Mouse (Mus musculus) E14TG2a.4 (cell line): ENCODE data around the gene Vav3.
"Not testable (repeated sequence)": the region's sequence is repeated elsewhere in the genome, so short reads cannot be mapped to it uniquely, and the experiment has no call there.

Source experiments
- H3K27me3 ChIP-seq: 2 replicates; pipeline ENCODE4 v1.6.1; 2014; ENCODE audit warnings: low read length, control low read depth; ENCODE audit not compliant: insufficient read depth
- H3K36me3 ChIP-seq: 2 replicates; pipeline ENCODE4 v1.6.1; 2014; ENCODE audit warnings: low read length, control low read depth; ENCODE audit not compliant: insufficient read depth
- H3K4me1 ChIP-seq: replicated peaks from 2 replicates; pipeline ENCODE4 v1.6.1; 2014; ENCODE audit warnings: low read depth, low read length, control low read depth
- H3K4me3 ChIP-seq: replicated peaks from 2 replicates; pipeline ENCODE4 v1.5.1; 2014; ENCODE audit warnings: mild to moderate bottlenecking, low read length
- H3K9me3 ChIP-seq: 2 replicates; pipeline ENCODE4 v1.6.1; 2014; ENCODE audit warnings: low read length, control low read depth
- CTCF ChIP-seq: conservative IDR thresholded peaks from 2 replicates; pipeline ENCODE4 v1.5.1; 2014; ENCODE audit warnings: low read length
- NANOG ChIP-seq: IDR thresholded peaks from 2 replicates; pipeline ENCODE4 v1.6.1; 2014; ENCODE audit warnings: borderline replicate concordance, low read length, mixed read lengths
- POU5F1 ChIP-seq: IDR thresholded peaks from 2 replicates; pipeline ENCODE4 v1.6.1; 2014; ENCODE audit warnings: low read length, borderline replicate concordance

Gene Vav3

GRCm38 (mm10) chr3:109438552-109438951 lies 98.1 kb downstream of the Vav3 start:
- Histone ChIP-seq H3K36me3 (no peaks in the 10 kb centered on the region), H3K27me3 (no peaks in the 10 kb centered on the region), H3K4me3 (no peak overlapping the region), H3K4me1 (no peaks in the 10 kb centered on the region), H3K9me3 (no peaks in the 10 kb centered on the region)
- TF ChIP-seq NANOG (no peak), POU5F1 (no peak), CTCF (no peak)

DNA sequence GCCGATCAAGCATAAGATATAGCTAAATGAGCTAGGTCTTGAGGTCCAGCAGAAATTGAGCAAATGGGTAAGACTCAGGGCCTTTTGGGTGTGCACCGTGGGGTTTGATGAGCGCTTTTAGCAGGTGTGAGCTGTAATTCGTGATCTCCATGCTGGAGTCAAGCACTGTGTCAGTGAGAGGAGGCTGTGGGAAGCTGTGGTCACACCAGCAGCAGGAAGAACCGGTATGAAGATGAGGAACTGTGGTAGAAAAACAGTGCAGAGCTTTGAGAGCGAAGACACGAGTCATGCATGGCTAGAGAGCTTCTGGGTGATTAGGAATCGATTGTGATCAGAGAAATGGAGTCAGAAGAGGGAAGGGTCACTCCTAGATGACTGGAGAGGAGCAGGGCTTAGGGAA lies 98.8 kb downstream of the Vav3 start:
- Histone ChIP-seq H3K27me3 (no peaks in the 10 kb centered on the region), H3K36me3 (no peaks in the 10 kb centered on the region), H3K4me1 (no peaks in the 10 kb centered on the region), H3K4me3 (no peak overlapping the region), H3K9me3 (no peaks in the 10 kb centered on the region)
- no peak for TF ChIP-seq POU5F1
- TF ChIP-seq CTCF: no peak
- TF ChIP-seq NANOG: no peak

GRCm38 (mm10) chr3:109440001-109440400 lies 99.5 kb downstream of the Vav3 start:
- Histone ChIP-seq H3K4me1 (no peaks in the 10 kb centered on the region), H3K9me3 (no peaks in the 10 kb centered on the region), H3K4me3 (no peak overlapping the region), H3K36me3 (no peaks in the 10 kb centered on the region), H3K27me3 (no peaks in the 10 kb centered on the region)
- TF ChIP-seq POU5F1: no peak
- TF ChIP-seq CTCF: no peak
- TF ChIP-seq NANOG: no peak

GRCm38 (mm10) chr3:109444077-109444476 lies 103.6 kb downstream of the Vav3 start:
- Histone ChIP-seq H3K36me3 (no peaks in the 10 kb centered on the region), H3K4me1 (no peaks in the 10 kb centered on the region), H3K4me3 (no peak overlapping the region), H3K27me3 (no peaks in the 10 kb centered on the region), H3K9me3 (no peaks in the 10 kb centered on the region)
- TF ChIP-seq NANOG: no peak
- no peak for TF ChIP-seq POU5F1
- TF ChIP-seq CTCF: no peak

DNA sequence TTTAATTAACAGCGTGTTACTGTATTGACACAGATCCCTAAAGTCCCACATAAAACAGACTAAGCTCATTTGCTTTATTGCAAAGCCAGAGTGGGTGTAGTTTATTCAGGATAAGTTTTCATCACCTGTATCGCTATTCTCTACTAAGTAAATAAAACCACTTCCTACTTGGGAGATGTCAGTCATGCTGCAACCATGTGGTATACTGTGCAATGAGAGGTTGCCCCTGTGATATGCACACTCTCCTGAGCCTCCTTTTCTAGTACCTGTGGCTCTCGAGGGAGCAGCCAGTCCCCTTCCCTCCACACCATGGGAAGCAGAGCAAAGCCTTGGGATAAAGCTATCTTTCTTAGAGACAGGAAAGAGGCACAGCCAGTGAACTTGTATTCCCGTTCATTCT lies 106.5 kb downstream of the Vav3 start:
- no peaks in the 10 kb centered on the region for H3K4me1 ChIP-seq
- no peaks in the 10 kb centered on the region for H3K9me3 ChIP-seq
- no peaks in the 10 kb centered on the region for H3K36me3 ChIP-seq
- H3K27me3 ChIP-seq: no peaks in the 10 kb centered on the region
- no peak for TF ChIP-seq POU5F1
- TF ChIP-seq CTCF: no peak
- TF ChIP-seq NANOG: no peak
- no peak overlapping the region for H3K4me3 ChIP-seq

GRCm38 (mm10) chr3:109448249-109448648 lies 107.8 kb downstream of the Vav3 start:
- not testable (repeated sequence) for H3K36me3 ChIP-seq, H3K4me1 ChIP-seq, H3K4me3 ChIP-seq, H3K9me3 ChIP-seq, H3K27me3 ChIP-seq

DNA sequence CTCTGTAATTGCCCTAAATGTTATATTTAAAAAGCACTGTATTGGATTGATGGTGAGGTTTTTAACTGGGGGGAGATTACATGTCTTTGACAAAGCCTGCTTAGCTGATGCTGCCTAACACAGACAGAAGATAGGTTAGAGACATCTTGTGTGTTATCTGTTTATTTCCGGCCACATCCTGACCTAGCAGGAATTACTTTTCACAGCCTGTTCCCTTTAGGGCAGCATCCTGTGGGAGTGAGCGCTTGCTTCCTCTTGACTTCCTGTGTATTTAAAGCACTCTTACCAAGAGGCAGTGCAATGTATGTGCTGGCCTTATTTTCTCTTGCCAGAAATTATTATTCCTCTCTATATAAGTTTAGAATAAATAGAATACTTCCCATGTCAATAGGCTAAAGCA lies 111.5 kb downstream of the Vav3 start:
- Histone ChIP-seq H3K27me3 (no peaks in the 10 kb centered on the region), H3K9me3 (peaks cover under 1% of the 10 kb centered on the region; the same call in 1 of the 2 replicates), H3K36me3 (no peaks in the 10 kb centered on the region), H3K4me1 (no peaks in the 10 kb centered on the region), H3K4me3 (no peak overlapping the region)
- TF ChIP-seq POU5F1 (no peak), NANOG (no peak), CTCF (no peak)

GRCm38 (mm10) chr3:109454633-109455032 lies 114.2 kb downstream of the Vav3 start:
- Histone ChIP-seq H3K4me1 (no peaks in the 10 kb centered on the region), H3K36me3 (no peaks in the 10 kb centered on the region), H3K27me3 (no peaks in the 10 kb centered on the region), H3K9me3 (peaks cover 5% of the 10 kb centered on the region; the same call in 1 of the 2 replicates), H3K4me3 (no peak overlapping the region)
- TF ChIP-seq NANOG: no peak
- no peak for TF ChIP-seq POU5F1
- TF ChIP-seq CTCF: no peak

DNA sequence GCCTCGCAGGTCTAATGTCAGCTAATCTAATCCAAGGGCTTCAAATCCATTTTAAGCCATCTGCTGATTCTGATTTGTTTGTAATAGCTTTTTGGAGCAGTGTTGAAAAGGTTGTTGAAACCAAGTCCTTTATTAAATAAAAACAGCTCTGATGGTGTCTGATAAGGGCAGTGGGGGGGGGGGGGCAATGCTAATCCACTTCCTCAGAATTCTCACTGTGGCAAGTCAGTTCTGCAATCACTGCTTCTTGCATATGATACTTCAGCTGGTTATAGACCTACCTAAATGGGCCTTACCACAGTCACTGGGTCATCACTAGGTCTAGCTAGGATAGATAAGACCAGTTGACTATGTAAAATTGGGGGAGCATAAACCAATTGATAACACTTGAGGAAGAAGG lies 115.9 kb downstream of the Vav3 start:
- H3K27me3 ChIP-seq: no peaks in the 10 kb centered on the region
- no peak overlapping the region for H3K4me3 ChIP-seq
- H3K9me3 ChIP-seq: peaks cover 5% of the 10 kb centered on the region; the same call in 1 of the 2 replicates
- no peaks in the 10 kb centered on the region for H3K36me3 ChIP-seq
- TF ChIP-seq NANOG (no peak), POU5F1 (no peak), CTCF (no peak)
- H3K4me1 ChIP-seq: no peaks in the 10 kb centered on the region

- no peaks in the 10 kb centered on the region for H3K9me3 ChIP-seq
- TF ChIP-seq CTCF: no peak
- TF ChIP-seq POU5F1: no peak
- no peak for TF ChIP-seq NANOG
These were observed 123.2 kb downstream of the Vav3 start for GRCm38 (mm10) chr3:109463684-109464083.

More at GRCm38 (mm10) chr3:109463684-109464083, 123.2 kb downstream of the Vav3 start:
- Histone ChIP-seq H3K36me3 (no peaks in the 10 kb centered on the region), H3K27me3 (no peaks in the 10 kb centered on the region), H3K4me3 (no peak overlapping the region), H3K4me1 (peaks cover 2% of the 10 kb centered on the region; the same call in 1 of the 2 replicates)
